ENCODE assay signal across 18 mouse cellular contexts in the genomic region with DNA sequence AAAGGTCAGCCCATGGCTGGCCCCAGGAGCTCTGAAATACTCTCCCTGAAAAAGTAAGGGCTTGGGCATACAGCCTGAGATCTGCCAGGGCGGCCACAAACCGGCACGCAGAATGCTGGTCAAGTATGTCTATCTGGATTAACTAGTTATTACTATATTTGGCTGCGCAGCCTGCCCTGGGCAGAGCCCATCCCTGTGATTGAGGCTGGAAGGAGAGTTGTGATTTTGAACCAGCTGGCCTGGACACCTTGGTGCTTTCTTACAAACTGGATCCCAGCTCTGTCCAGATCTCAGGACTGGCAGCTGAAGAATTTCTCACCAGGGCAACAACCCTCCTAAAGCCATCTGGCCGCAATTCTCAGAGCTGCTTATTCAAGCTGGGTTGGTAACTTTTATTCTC. TPM values are rescaled to one million over a fixed set of nuclear protein-coding genes. Genes with fewer than 3 reads are reported as not detected.
DNase-seq lines count a peak whose midpoint lies in the region; ATAC-seq and TF ChIP-seq lines count a peak whose summit lies in the region.
"Had no signal": no experiment of that assay in that cellular context is flagged by ENCODE, and none has a peak within 500 bp of the region (broad histone marks: within the 10 kb centered on the region; RNA-seq: fewer than 3 reads in every experiment).

No protein-coding gene starts in this region.

- no peak overlapping the region for H3K9ac ChIP-seq in forebrain, embryonic 15.5 days (replicated peaks)
- no peak overlapping the region for H3K9ac ChIP-seq in forebrain, embryonic 13.5 days
- no peak overlapping the region for H3K9ac ChIP-seq in hindbrain, postnatal 0 days (replicated peaks; ENCODE audit: low read length)
- no peak overlapping the region for H3K9ac ChIP-seq in hindbrain, embryonic 11.5 days (ENCODE audit: low read depth, low read length)
- H3K9ac ChIP-seq: hindbrain, embryonic 13.5 days; limb, embryonic 15.5 days; neural tube, embryonic 13.5 days had no signal

- ATAC-seq in forebrain, embryonic 15.5 days (replicated peaks): 0 out of 2 replicates have a peak, but pooled peaks have one; percentile 51
- no peak for ATAC-seq in forebrain, embryonic 13.5 days
- ATAC-seq in hindbrain, postnatal 0 days: no peak
- no peak for ATAC-seq in hindbrain, embryonic 11.5 days (ENCODE audit: low FRiP score)
- ATAC-seq: midbrain, embryonic 16.5 days had no signal

- H3K27ac ChIP-seq in forebrain, embryonic 15.5 days (replicated peaks): no peak overlapping the region
- no peak overlapping the region for H3K27ac ChIP-seq in forebrain, embryonic 13.5 days
- no peak overlapping the region for H3K27ac ChIP-seq in hindbrain, postnatal 0 days
- H3K27ac ChIP-seq in hindbrain, embryonic 11.5 days (ENCODE audit: low read depth, low read length): no peak overlapping the region
- H3K27ac ChIP-seq: hindbrain, embryonic 13.5 days; left cerebral cortex, adult 2 months; limb, embryonic 15.5 days; neural tube, embryonic 13.5 days had no signal

- no peak overlapping the region for H3K4me3 ChIP-seq in forebrain, embryonic 15.5 days
- H3K4me3 ChIP-seq in forebrain, embryonic 13.5 days: no peak overlapping the region
- no peak overlapping the region for H3K4me3 ChIP-seq in hindbrain, postnatal 0 days (ENCODE audit: low read length)
- no peak overlapping the region for H3K4me3 ChIP-seq in hindbrain, embryonic 11.5 days (ENCODE audit: low read depth, low read length)
- H3K4me3 ChIP-seq: hindbrain, embryonic 13.5 days; left cerebral cortex, adult 2 months; limb, embryonic 15.5 days; neural tube, embryonic 13.5 days had no signal

- DNase-seq in hindbrain, postnatal 0 days (ENCODE audit: low spot score): peak; percentile 23
- no peak for DNase-seq in hindbrain, embryonic 11.5 days (ENCODE audit: low spot score)
- peak; percentile 27 to 68 for DNase-seq in gastrocnemius, adult 8-10 months (ENCODE audit: low spot score in 2 of 2)
- peak; percentile 42 for DNase-seq in heart, postnatal 4 days
- DNase-seq in urinary bladder, postnatal 10 days (ENCODE audit: low spot score): no peak
- DNase-seq in ovary, postnatal 14 days (ENCODE audit: low spot score): no peak
- DNase-seq: adrenal gland, postnatal 14 days; kidney, adult 2 months; lung, adult 18-20 months; retina, postnatal 1 day had no signal

- peaks cover 18% of the 10 kb centered on the region for H3K4me1 ChIP-seq in forebrain, embryonic 15.5 days
- H3K4me1 ChIP-seq in forebrain, embryonic 13.5 days: peaks cover 4% of the 10 kb centered on the region; the same call in 1 of the 2 replicates
- H3K4me1 ChIP-seq in hindbrain, postnatal 0 days (ENCODE audit: insufficient read depth, low read length): no peaks in the 10 kb centered on the region
- H3K4me1 ChIP-seq in hindbrain, embryonic 11.5 days (replicated peaks; ENCODE audit: control insufficient read depth, insufficient read depth, low read length): no peaks in the 10 kb centered on the region

- 83% methylated on average over 5 of the region's 5 CpGs for WGBS in forebrain, embryonic 15.5 days
- WGBS in forebrain, embryonic 13.5 days: 93% methylated on average over 5 of the region's 5 CpGs
- 71% methylated on average over 5 of the region's 5 CpGs for WGBS in hindbrain, postnatal 0 days
- 90% methylated on average over 5 of the region's 5 CpGs for WGBS in hindbrain, embryonic 11.5 days

- H3K9me3 ChIP-seq in forebrain, embryonic 15.5 days: no peaks in the 10 kb centered on the region
- no peaks in the 10 kb centered on the region for H3K9me3 ChIP-seq in forebrain, embryonic 13.5 days (replicated peaks)
- no peaks in the 10 kb centered on the region for H3K9me3 ChIP-seq in hindbrain, postnatal 0 days (ENCODE audit: low read length)
- H3K9me3 ChIP-seq in hindbrain, embryonic 11.5 days (ENCODE audit: control insufficient read depth, low read length): no peaks in the 10 kb centered on the region
- H3K9me3 ChIP-seq: hindbrain, embryonic 13.5 days; limb, embryonic 15.5 days; neural tube, embryonic 13.5 days had no signal

- no peak for TF ChIP-seq CTCF in hindbrain, postnatal 0 days (IDR thresholded peaks at IDR 0.05; ENCODE audit: low read depth)

- H3K36me3 ChIP-seq in forebrain, embryonic 15.5 days: no peaks in the 10 kb centered on the region
- H3K36me3 ChIP-seq in forebrain, embryonic 13.5 days (ENCODE audit: poor library complexity, severe bottlenecking): no peaks in the 10 kb centered on the region
- no peaks in the 10 kb centered on the region for H3K36me3 ChIP-seq in hindbrain, postnatal 0 days (ENCODE audit: insufficient read depth, low read length)
- no peaks in the 10 kb centered on the region for H3K36me3 ChIP-seq in hindbrain, embryonic 11.5 days (ENCODE audit: control insufficient read depth, insufficient read depth, low read length)
- H3K36me3 ChIP-seq: hindbrain, embryonic 13.5 days; limb, embryonic 15.5 days; neural tube, embryonic 13.5 days had no signal

- H3K27me3 ChIP-seq in forebrain, embryonic 15.5 days: no peaks in the 10 kb centered on the region
- no peaks in the 10 kb centered on the region for H3K27me3 ChIP-seq in forebrain, embryonic 13.5 days
- H3K27me3 ChIP-seq in hindbrain, postnatal 0 days (ENCODE audit: insufficient read depth, low read length): no peaks in the 10 kb centered on the region
- no peaks in the 10 kb centered on the region for H3K27me3 ChIP-seq in hindbrain, embryonic 11.5 days (ENCODE audit: control insufficient read depth, insufficient read depth, low read length)
- H3K27me3 ChIP-seq: hindbrain, embryonic 13.5 days; limb, embryonic 15.5 days; neural tube, embryonic 13.5 days had no signal

- H3K4me2 ChIP-seq in forebrain, embryonic 15.5 days (replicated peaks): no peak overlapping the region
- no peak overlapping the region for H3K4me2 ChIP-seq in forebrain, embryonic 13.5 days
- H3K4me2 ChIP-seq in hindbrain, postnatal 0 days (ENCODE audit: low read depth, low read length): no peak overlapping the region
- H3K4me2 ChIP-seq in hindbrain, embryonic 11.5 days (replicated peaks; ENCODE audit: low read depth, low read length): no peak overlapping the region
- H3K4me2 ChIP-seq: hindbrain, embryonic 13.5 days; limb, embryonic 15.5 days; neural tube, embryonic 13.5 days had no signal

RNA-seq across cellular contexts. Expression of gene Zfyve19, which starts 14.3 kb away (rescaled TPM):
- 64.7 and 66.6 TPM in 2 replicates for polyA plus RNA-seq in forebrain, embryonic 15.5 days (2015; fragmentation: Nextera tagmentation; extraction: Ambion mirVana)
- polyA plus RNA-seq in forebrain, embryonic 13.5 days (2015; fragmentation: Nextera tagmentation; extraction: Ambion mirVana): 49.3 and 53.9 TPM in 2 replicates
- total RNA-seq in hindbrain, postnatal 0 days (2014; rRNA removed): 26.2 and 35.1 TPM in 2 replicates
- 50.2 and 53.1 TPM in 2 replicates for polyA plus RNA-seq in hindbrain, postnatal 0 days (2015; fragmentation: Nextera tagmentation; extraction: Ambion mirVana)
- 42.9 and 46.2 TPM in 2 replicates for polyA plus RNA-seq in hindbrain, embryonic 11.5 days (2014; fragmentation: Nextera tagmentation; extraction: Ambion mirVana)
- 10 to 100 TPM in 3 of 4 experiments, 1 to 10 TPM in 1; 9.1 to 15.3 (median 11.8) TPM for total RNA-seq in gastrocnemius, adult 8-10 months (2022)
- total RNA-seq in heart, postnatal 4 days (2021): 10 to 100 TPM; 18.8 to 22.3 TPM

RNA-seq across cellular contexts. Expression of gene Dnajc17, which starts 14.5 kb away (rescaled TPM):
- 26.7 and 30.9 TPM in 2 replicates for polyA plus RNA-seq in forebrain, embryonic 15.5 days (2015; fragmentation: Nextera tagmentation; extraction: Ambion mirVana)
- polyA plus RNA-seq in forebrain, embryonic 13.5 days (2015; fragmentation: Nextera tagmentation; extraction: Ambion mirVana): 25.0 and 25.2 TPM in 2 replicates
- 3.0 and 7.1 TPM in 2 replicates for total RNA-seq in hindbrain, postnatal 0 days (2014; rRNA removed)
- polyA plus RNA-seq in hindbrain, postnatal 0 days (2015; fragmentation: Nextera tagmentation; extraction: Ambion mirVana): 20.3 and 21.9 TPM in 2 replicates
- polyA plus RNA-seq in hindbrain, embryonic 11.5 days (2014; fragmentation: Nextera tagmentation; extraction: Ambion mirVana): 22.0 and 22.2 TPM in 2 replicates
- total RNA-seq in gastrocnemius, adult 8-10 months (2022): 1 to 10 TPM; 7.5 to 8.5 (median 8.0) TPM
- total RNA-seq in heart, postnatal 4 days (2021): 10 to 100 TPM; 12.1 to 13.2 TPM

RNA-seq across cellular contexts. Expression of gene Gm14137, which starts 19.8 kb away (rescaled TPM):
- 0.83 and 0.90 TPM in 2 replicates for polyA plus RNA-seq in forebrain, embryonic 15.5 days (2015; fragmentation: Nextera tagmentation; extraction: Ambion mirVana)
- 0.88 and 0.93 TPM in 2 replicates for polyA plus RNA-seq in forebrain, embryonic 13.5 days (2015; fragmentation: Nextera tagmentation; extraction: Ambion mirVana)
- 0.36 TPM in 1 of 2 replicates, not detected in the other for total RNA-seq in hindbrain, postnatal 0 days (2014; rRNA removed)
- polyA plus RNA-seq in hindbrain, postnatal 0 days (2015; fragmentation: Nextera tagmentation; extraction: Ambion mirVana): 0.28 and 0.29 TPM in 2 replicates
- 0.32 and 0.33 TPM in 2 replicates for polyA plus RNA-seq in hindbrain, embryonic 11.5 days (2014; fragmentation: Nextera tagmentation; extraction: Ambion mirVana)
- total RNA-seq in gastrocnemius, adult 8-10 months (2022): not detected
- total RNA-seq in heart, postnatal 4 days (2021): not detected
- total RNA-seq: left cerebral cortex, adult 2 months; MEL had no signal

RNA-seq across cellular contexts. Expression of gene Gchfr, which starts 26.6 kb away (rescaled TPM):
- polyA plus RNA-seq in forebrain, embryonic 15.5 days (2015; fragmentation: Nextera tagmentation; extraction: Ambion mirVana): 0.93 and 2.0 TPM in 2 replicates
- polyA plus RNA-seq in forebrain, embryonic 13.5 days (2015; fragmentation: Nextera tagmentation; extraction: Ambion mirVana): 1.7 and 2.5 TPM in 2 replicates
- 9.8 and 17.7 TPM in 2 replicates for total RNA-seq in hindbrain, postnatal 0 days (2014; rRNA removed)
- polyA plus RNA-seq in hindbrain, postnatal 0 days (2015; fragmentation: Nextera tagmentation; extraction: Ambion mirVana): 16.8 and 19.2 TPM in 2 replicates
- 4.9 and 5.4 TPM in 2 replicates for polyA plus RNA-seq in hindbrain, embryonic 11.5 days (2014; fragmentation: Nextera tagmentation; extraction: Ambion mirVana)
- not detected for total RNA-seq in gastrocnemius, adult 8-10 months (2022)
- total RNA-seq in heart, postnatal 4 days (2021): 1 to 10 TPM; 2.2 to 2.3 TPM
- total RNA-seq: left cerebral cortex, adult 2 months; MEL had no signal

RNA-seq across cellular contexts. Expression of gene Ppp1r14d, which starts 35.6 kb away (rescaled TPM):
- not detected in 2 replicates for polyA plus RNA-seq in forebrain, embryonic 15.5 days (2015; fragmentation: Nextera tagmentation; extraction: Ambion mirVana)
- not detected in 2 replicates for polyA plus RNA-seq in forebrain, embryonic 13.5 days (2015; fragmentation: Nextera tagmentation; extraction: Ambion mirVana)
- not detected in 2 replicates for total RNA-seq in hindbrain, postnatal 0 days (2014; rRNA removed)
- polyA plus RNA-seq in hindbrain, postnatal 0 days (2015; fragmentation: Nextera tagmentation; extraction: Ambion mirVana): not detected in 2 replicates
- 0.23 TPM in 1 of 2 replicates, not detected in the other for polyA plus RNA-seq in hindbrain, embryonic 11.5 days (2014; fragmentation: Nextera tagmentation; extraction: Ambion mirVana)
- not detected for total RNA-seq in gastrocnemius, adult 8-10 months (2022)
- total RNA-seq in heart, postnatal 4 days (2021): not detected
- total RNA-seq: adrenal gland, postnatal 14 days; left cerebral cortex, adult 2 months; MEL had no signal
- polyA plus RNA-seq: hindbrain, embryonic 13.5 days; limb, embryonic 15.5 days; midbrain, embryonic 16.5 days; neural tube, embryonic 13.5 days had no signal

Comparison
In these comparisons a context has a peak if more than half of its experiments do, and no peak if none do; other contexts are left out.
1. DNase-seq: peak in hindbrain, postnatal 0 days (single experiment), gastrocnemius, adult 8-10 months (2 of 2) and heart, postnatal 4 days (single experiment); none in hindbrain, embryonic 11.5 days (single experiment), urinary bladder, postnatal 10 days (single experiment) and ovary, postnatal 14 days (single experiment).